Mouse (Mus musculus) brain, embryonic 18.5 days (tissue): ENCODE measurements around the gene Atxn7l1.

ENCODE experiments used
- DNase-seq: peaks from one replicate; pipeline ENCODE4 v3.0.0-alpha.2; 2012; ENCODE audit warnings: low read depth, low spot score

Atxn7l1 gene

DNA sequence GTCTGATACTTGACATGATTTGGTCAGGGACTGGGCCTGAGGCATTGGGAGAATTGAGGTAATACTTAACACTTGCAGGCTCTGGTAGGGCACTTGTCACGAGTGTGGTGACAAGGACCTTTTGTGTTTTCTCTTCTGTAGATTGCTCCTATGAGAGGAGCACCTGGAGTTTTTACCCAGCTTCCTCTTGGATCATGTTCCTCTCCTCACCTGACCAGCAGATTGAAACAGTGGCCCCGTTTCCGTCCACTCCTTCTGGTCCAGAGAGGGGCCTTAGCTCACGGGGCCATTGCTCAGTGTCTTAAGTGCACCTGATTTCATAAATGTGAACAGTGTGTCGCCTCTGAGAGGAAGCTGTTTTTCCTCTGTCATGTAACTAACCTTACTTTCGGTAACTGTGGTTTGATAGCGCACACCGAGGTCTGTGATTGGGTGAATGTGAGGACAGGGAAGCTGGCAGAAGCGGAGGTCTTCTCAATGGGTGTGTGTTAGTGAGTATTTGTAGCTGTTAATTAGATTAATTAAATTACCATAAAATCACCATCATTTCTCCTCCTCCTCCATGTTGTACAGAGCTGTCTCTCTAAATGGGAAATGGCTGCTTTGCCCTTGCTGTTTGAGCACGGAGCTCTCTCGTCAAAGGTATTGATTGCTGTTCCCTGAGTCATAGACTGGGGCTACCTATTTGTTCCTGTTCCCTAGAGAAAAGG is 35.1 kb downstream of the Atxn7l1 start:
- no peak for DNase-seq

DNA sequence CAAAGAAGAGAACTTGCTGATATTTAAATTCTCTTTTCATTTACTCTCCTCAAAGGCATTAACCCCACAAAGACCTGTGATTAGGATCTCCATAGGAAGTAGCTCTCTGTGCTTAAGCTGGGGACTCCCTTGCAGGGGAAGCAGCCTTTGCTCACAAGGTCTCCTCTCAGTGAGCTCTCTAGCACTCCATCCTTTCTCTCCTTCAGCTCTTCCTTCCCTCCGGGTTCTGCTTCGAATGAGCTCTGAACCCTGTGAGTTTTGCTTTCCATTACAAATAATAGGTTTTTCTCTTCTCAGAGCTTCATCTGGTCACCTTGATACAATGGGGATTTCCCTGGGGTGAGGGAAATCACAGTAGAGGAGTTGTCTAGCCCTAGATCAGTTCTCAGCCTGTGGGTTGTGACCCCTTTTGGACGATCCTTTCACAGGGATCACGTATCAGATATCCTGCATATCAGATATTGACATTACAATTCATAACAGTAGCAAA is 35.7 kb downstream of the Atxn7l1 start:
- DNase-seq: no peak

DNA sequence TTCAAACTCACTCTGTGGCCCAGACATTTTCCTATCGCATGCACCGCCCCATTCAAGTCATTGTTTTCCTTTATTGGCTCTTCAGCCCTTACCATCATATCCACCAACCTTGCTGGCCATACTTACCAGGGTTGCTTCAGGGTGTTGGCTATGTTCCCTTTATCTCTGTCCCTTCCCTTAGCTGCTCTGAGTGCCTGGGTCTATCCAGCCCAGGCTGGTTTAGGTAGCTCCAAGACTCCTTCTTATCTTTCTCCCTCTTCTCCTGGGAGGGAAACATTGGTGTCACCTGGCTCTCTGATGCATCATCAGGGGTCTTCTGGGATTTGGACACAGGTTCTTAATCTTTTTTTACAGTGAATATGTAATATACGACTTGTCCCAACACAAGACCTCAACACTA is 36.6 kb downstream of the Atxn7l1 start:
- DNase-seq: no peak

DNA sequence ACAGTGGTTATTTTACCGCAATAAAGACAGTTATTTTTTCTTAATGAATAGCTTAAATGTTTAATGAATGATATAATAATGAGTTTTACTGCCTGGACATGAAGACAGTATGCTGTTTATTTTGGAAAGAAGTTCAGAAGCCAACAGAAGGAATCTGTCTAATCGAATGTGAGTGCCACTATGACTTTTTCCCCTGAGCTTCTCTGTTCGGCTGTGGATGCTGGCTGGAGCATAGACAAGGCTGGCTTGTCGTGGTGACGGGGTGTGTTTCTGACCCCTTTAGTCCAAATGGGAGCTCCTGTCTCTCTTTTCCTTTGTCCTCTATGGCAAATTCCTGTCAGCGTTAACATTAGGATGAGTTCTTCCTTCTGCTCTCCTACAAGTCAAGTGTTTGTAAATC is 37.6 kb downstream of the Atxn7l1 start:
- DNase-seq: no peak

DNA sequence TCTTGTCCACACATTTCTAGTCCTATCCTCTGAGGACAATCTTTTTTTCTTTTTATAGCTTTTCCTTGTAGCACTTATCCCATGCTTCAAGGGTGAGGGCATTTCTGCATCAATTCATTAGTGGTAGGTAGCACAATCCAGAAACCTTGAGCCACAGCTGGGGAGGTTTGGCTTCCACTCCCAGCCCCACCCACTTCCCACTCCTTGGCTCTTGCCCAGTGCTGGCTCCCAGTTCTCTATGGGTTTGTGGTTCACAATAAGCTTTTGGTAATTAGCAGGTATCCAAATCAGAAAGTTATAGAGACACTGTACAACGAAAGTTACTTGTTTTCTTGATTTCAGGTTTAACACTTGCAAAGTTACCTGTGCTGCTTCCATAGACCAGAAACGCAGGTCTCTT is 38.8 kb downstream of the Atxn7l1 start:
- no peak for DNase-seq

DNA sequence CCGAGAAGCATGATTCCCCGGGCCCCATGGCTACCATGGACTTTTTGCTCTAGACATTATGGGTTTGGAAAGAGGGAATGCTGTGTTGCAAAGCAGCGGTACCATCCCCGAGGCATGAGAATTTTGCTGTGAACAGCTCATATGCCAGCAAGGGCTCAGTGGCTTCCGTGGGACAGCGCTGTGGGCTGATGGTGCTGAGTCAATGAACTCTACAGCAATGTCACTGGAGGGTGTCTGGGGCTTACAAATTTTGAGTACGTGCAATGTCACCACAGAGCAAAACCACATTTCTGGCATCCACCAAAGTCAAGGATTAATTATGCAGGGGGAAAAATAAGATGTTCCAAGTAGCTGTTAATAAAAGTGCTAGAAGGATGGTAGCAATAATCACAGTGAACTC is 42.6 kb downstream of the Atxn7l1 start:
- no peak for DNase-seq

DNA sequence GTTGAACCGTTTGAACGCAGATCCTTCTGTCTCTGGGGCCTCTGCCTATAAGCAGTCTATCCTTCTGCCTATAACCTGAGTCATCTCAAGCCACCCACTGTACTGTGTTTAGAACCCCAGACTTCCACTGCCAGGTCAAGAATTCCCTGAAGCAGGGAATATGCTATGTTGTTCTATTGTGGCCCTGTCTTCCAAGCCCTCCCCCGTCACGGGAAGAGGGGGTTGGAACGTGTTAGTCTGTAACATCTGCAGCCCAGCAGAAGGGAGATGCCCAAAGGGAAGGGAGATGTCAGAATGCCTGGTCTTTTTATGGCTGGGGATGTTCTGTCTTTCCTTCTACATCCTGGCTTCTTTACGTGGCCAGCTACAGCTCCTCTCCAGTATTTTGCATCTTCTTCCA is 43.1 kb downstream of the Atxn7l1 start:
- no peak for DNase-seq

DNA sequence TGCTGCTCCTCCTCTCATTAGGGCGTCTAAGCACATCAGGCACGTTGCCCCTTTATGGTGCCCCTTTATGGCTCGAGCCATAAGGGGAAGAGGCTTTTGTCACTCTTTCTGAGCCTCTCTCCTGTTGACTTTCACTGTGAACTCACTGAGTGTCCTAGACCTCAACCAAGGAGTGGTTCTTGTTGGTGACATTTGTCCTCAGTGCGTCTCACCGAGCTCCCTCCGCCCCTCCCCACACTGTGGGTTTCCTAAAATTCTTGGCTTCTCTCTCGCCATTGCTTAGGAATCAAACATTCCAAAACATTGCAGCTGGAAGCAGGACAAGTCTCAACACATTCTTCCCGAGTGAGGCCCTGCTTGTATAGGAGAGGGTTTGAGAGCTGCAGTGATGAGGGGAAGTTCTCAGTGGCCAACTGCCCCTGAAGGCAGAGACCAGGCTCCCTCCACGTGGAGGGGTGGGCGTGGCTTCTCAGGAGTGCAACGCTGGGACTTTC is 46.0 kb downstream of the Atxn7l1 start:
- DNase-seq: no peak

DNA sequence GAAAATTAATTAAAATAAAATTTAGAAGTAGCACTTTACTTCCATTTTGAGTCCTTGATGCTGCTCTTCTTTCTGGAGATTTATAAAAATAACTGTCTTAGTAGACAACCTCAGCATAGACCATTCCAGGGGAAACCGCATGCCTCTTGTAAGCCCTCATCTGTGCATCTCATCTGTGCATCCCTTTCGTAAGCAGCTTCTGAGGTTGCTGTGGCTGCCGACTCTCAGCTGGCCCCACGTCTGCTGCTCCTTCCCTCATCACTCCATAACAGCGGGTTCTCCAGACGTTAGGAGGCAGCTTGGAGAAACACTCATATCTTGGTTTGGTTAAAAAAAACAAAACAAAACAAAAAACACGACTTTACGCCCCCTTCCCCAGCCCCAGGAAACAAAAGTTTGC is 47.7 kb downstream of the Atxn7l1 start:
- no peak for DNase-seq

DNA sequence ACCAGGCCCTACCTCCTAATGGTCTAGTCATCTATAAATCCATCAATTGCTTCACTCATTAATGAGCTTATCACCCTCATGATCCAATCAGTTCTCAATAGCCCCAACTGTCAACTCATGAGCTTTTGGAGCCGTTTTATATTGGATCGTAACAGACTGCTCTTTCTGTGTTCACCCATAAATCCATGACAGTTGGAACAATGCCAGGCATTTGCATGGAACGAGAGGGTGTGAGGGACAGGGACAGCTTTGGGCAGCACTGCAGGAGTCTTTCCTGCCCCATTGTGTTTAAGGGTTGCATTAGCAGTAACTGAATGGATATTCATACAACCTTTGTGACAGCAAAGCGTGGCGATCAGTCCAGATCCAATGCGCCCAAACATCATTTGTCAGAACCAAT is 49.8 kb downstream of the Atxn7l1 start:
- no peak for DNase-seq

DNA sequence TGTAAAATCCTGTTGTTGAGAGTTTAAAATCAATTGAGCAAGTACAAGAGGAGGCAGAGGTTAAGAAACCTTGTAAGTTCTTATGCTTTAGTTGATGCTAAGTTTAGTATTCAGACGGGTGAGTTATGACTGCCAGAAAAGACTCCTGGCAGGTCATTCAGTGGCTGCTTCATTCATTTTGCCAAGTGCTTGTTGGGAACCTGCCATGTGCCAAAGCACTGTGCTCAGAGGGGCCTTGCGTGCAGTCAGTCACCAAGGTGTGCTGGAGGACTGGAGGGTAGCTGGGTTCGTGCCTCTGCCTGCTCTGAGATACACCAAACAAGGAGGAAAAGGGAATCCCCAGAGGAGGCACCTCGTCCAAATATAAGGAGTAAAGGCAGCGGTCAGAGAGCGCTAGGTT is 50.3 kb downstream of the Atxn7l1 start:
- DNase-seq: no peak

DNA sequence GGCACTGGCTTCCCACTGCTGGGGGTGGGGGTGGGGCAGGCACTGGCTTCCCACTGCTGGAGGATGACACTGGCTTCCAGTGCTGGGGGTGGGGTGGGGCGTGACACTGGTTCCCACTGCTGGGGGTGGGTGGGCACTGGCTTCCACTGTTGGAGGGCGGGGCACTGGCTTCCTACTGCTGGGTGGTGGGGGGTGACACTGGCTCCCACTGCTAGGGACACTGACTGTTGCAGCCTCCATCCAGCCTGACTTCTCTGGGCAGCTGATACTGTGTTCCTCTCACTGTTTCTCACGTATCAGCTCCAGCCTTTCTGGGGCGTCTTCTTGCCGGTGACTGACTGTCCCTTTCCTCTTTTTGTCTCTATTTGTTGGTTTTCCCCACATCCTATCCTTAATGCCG is 53.6 kb downstream of the Atxn7l1 start:
- no peak for DNase-seq

DNA sequence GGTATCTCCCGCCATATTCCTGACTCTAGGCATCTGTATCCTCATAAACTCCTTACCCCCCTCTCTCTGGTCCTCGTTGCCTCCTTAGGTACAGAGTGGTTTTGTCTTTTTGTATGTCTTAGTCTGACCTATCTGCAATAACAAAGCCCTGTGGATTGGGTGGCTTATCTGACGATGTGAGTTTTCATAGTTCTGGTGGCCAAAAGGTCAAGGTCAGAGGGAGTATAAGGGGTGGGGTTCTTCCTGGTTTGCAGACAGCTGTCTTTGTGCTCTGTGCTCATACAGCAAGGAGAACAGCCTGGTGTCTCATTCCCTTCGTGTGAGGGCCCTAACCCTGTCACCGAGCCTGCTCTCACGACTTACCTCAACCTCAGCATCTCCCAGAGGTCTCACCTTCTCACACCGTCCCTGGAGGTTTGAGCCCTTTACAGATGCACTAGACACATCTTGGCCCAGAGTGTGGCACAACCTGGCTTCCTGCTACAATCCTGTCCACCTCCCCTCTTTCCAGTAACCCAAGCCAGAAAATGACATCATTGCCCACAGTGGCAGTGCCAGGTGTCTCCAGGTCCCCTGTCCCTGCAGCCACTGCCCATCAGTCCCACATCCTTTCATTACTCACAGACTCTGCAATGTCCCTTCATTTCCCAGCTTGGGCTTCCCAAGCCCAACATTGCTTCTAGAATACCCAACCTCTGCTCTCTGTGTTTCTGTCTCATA is 54.2 kb downstream of the Atxn7l1 start:
- DNase-seq: no peak

DNA sequence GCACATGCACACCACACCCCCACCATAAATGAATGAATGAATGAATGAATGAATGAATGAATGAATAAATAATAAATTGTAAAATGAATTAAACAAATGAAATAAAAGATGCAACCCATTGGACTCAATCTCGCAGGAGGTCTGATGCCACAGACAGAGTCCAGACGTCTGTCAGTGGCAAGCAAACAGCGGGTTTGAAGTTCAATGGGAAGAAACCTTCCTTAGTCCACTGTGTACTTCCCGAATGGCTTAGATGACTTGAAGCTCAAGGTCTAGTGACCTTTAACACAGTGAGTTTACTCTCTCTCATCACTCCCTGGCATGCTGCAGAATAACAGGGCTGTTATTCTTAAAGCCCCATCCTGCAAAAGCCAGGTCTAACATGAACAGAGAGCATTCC is 57.8 kb downstream of the Atxn7l1 start:
- DNase-seq: no peak

DNA sequence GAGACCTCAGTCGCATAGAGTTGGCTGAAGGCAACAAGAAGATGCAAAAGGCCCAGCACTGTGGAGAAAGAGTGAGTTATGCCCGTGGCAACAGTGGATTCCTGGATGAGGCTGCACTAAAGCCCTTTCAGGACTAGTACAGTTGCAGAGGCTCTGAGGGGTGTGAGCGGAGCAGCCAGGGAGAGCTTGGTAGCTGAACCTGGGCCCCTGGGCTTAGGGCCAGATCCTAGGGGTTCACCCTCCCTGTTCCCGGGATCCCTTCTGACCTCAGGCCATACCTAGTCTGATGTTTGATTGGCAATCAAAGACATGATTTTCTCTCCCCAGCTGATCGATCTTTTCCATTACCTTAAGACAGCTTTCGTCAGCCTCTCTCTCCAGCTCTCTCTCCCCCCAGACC is 58.8 kb downstream of the Atxn7l1 start:
- no peak for DNase-seq

DNA sequence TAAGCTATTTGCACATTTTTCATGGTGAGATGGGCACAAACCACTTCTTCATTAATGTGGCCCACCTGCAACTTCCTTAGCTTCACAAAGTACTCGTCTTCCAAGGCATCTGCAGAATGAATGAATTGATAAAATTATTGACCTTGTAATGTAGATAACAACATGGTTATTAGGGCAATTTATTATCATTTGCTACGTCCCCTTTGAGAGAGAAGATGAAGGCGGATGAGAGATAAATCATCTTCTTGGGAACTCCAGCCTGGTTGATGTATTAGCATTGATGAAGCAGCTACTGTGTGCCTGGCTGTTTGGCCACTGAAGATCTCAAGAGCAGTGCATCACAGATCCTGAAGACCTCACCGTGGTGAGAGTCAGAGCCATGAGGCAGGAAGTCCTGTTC is 63.4 kb downstream of the Atxn7l1 start:
- no peak for DNase-seq

DNA sequence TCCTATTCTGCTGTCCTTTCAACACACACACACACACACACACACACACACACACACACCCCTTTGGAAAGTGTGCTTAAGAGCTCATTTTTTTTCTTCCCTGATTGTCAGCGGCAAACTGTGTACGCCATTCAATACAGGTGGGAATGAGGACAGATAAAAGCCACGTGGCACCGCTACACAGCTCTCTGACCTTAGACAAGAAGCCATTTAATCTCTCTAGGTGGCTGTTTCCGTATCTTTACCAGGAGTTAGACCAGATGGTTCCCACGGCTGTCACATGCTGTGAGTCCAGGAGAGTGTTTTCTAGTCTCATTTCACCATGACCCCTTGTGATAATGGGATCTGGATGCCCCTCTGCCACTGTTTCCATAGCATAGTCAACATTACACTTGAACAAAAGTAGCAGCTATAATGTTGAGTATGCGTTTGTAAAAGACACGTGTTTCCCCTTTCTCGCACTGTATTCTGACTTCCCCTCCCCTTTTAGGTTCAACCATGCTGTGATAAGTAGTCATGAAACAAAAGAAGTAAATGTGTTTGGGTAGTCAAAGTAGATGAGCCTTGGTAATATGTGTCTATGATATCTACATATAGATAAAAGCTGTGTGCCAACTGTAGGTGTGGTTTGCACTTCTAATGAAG is 70.8 kb downstream of the Atxn7l1 start:
- no peak for DNase-seq

DNA sequence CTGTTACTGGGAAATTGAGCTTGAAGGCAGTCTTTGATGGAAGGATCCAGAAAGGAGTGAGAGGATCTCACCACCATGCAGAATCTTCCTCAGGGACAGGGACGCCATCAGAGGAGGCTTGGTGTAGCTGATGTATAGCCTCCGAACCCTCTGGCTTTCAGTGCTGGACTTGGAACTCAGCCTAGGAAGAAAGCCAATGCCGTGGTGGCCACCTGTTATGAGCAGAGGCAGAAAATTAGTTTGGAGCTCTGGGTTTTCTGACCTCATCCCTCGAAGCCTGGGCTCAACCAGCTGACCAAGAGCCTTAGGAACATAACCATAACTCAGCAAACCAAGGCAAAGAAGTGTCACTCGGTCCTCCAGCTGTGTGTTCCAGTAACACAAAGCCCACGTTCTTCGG is 71.9 kb downstream of the Atxn7l1 start:
- no peak for DNase-seq

DNA sequence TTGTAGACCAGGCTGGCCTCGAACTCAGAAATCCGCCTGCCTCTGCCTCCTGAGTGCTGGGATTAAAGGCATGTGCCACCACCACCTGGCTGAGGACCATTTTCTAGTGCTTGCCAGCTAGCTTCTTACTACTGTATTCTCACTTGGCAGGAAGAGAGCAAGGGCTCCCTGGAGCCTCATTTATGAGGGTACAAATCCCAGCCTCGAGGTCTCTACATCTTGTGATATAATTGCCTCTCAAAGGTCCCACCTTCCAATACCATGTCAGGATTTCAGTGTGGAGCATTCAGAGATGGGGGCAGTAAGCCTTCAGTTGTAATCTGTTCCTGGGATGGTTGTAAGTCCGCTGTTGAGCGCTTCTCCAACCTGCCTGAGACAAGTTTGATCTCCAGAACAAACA is 72.6 kb downstream of the Atxn7l1 start:
- no peak for DNase-seq

DNA sequence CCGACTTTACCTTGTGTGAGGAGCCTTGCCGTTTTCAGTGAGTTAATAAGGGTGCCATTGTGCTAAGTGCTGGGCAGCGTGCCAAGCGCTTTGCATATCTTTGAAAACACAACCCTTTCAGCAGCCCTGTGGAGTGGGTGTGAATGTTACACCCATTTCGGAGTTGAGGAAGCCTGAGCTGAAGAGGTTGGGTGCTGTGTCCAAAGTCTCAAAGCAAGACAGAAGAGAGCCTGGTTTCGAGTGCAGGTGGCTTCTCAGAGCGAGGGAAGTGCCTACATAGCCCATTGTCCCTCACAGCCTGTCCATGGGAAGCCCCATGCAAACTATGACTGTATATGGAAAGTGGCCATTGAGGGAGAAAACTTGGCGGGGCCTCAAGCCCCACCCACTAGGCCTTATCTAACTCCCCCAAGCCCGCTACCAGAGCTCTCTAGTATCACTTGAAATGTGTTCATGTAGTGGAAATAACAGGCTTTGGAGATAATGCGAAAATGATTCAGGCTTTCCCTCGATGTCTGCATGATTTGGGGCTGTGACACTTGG is 73.1 kb downstream of the Atxn7l1 start:
- peak; percentile 61 for DNase-seq

DNA sequence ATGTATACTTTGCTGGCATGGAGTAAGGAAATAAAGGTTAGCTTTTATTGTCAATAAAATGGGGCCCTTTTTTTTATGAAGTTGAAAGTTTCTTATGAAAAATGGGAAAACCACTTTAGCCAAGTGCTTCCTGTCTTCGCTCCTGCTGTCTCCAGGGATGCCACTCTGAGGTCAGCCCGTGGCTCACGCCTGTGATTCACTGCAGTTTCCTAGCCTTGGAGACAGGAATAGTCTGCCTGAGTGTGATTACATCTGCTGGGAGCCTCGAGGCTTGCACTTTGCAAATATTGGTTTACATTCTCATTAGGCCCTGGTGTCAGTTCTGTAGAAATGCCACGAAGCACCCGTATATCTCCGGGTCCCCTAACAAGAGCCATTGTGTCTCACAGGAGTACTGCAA is 74.7 kb downstream of the Atxn7l1 start:
- DNase-seq: no peak

DNA sequence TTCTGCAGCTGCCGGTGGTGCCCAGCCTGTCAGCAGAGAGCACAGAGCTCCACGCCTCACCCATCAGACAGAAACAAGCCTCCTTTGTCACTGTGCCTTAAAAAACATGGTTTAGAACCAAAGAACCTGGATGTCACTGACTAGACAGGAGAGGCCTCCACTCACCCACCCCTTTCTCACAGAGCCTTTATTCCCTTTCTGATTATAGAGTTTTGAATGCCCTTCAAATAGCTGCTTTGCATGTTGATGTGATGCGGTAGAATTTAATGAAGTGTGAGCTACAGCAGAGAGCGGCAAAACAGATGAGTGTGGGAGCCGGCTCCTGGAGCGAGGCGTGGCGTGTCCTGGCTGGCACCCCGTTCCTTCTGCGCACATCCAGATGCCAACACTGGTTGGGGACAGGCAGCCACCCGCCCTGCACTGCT is 77.6 kb downstream of the Atxn7l1 start:
- no peak for DNase-seq
